Mouse (Mus musculus): Measurements from ENCODE around the gene Hspa1l.

- TF ChIP-seq CTCF (IDR thresholded peaks at IDR 0.05; ENCODE audit: control insufficient read depth, insufficient read depth, low read length): no peak
- no peak for TF ChIP-seq POLR2A (IDR thresholded peaks at IDR 0.05; ENCODE audit: borderline replicate concordance, control insufficient read depth, low read depth, low read length)
Observed at GRCm38 (mm10) chr17:34964640-34965049, 7.9 kb upstream of the Hspa1l start.
